Mouse (Mus musculus): ENCODE measurements around the gene Cda.

GRCm38 (mm10) chr4:138356551-138356950 lies 11.2 kb downstream of the Cda start:
- TF ChIP-seq CTCF (conservative IDR thresholded peaks at IDR 0.05; ENCODE audit: low read length) (no peak), NANOG (IDR thresholded peaks at IDR 0.05; ENCODE audit: borderline replicate concordance, low read length) (no peak), POU5F1 (IDR thresholded peaks at IDR 0.05; ENCODE audit: borderline replicate concordance, low read length) (no peak)
